Mouse (Mus musculus) CD8-positive naive resting alpha-beta T cell, adult 2 months (primary cell): Measurements from ENCODE around the gene Exo5.

Source experiments
- DNase-seq, 2 experiments: peaks; one replicate each; pipeline ENCODE4 v3.0.0; 2022; ENCODE audit warnings: low read depth in 2 of 2, low spot score in 2 of 2

Exo5 gene

GRCm38 (mm10) chr4:120924554-120925299, at the start of gene Exo5:
Exo5 (minus strand) TSS chr4:120925017.
- DNase-seq: peak; percentile 88 to 94

DNA sequence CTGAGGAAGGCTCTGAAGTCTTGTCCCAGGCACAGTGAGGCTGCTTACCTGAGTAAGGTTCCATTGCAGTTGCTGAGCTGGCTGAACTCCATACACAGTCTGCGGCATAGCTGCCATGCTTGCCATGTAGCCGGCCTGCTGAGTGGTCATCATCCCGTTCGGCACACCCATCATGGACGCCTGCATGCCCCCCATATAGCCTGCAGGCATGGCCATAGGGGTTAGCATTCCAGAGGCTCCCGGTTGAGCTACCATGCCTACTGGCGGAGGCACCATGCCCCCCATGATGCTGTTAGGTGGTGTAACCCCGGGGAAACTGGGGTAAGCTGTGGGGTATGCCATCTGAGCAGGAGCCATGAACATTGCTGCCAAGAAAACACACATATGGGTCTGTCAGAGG, 47.0 kb upstream of the Exo5 start:
- DNase-seq: no peak

- peak in 1 of 2 experiments; percentile 34 for DNase-seq
These were observed 44.7 kb upstream of the Exo5 start for GRCm38 (mm10) chr4:120969382-120970146.

DNA sequence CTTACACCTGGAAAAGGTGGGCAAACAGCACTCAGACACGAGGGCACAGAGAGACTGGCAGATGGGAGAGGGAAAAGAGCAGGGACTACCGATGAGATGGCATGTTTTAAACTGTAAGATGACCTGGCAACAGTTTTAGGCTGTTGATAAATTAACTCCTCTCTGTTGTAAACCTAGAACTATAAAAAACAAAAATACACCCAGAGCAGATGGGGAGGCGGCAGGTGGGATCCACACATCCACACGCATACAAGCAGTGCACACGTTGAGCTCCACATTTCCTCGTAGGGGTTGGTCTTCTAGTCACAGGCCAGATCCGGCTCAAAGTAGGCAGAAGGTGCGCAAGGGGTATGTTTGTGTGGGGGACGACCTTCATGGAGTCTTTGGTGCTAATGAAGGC, 43.7 kb upstream of the Exo5 start:
- DNase-seq: no peak

- DNase-seq: no peak
These were observed 30.8 kb upstream of the Exo5 start for GRCm38 (mm10) chr4:120955586-120955985.

- DNase-seq: no peak
These were observed 28.9 kb upstream of the Exo5 start for GRCm38 (mm10) chr4:120953667-120954066.

DNA sequence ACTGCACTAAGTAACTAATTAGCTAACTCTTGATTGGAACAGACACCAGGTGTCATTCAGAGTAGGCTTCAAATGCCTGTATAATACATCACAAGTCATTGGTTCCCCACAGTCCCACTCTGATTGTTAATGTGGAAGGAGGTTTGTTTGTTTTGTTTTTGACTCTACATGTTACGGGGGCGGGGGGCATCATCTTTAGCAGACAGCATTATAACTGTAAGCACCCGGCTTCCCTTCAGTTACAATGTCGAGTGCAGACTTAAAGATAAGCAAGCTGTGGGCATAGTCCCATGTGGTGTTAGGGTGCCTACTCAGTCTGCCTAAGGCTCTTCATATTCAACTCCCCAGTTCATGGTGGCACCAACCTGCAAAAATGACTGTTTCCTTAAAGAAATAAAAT, 28.2 kb upstream of the Exo5 start:
- no peak for DNase-seq

GRCm38 (mm10) chr4:120952163-120952562, 27.3 kb upstream of the Exo5 start:
- DNase-seq: no peak

GRCm38 (mm10) chr4:120951428-120951973, 26.7 kb upstream of the Exo5 start, which contains the start of gene Zfp69:
Zfp69 (minus strand) TSS chr4:120951699.
- peak; percentile 77 to 81 for DNase-seq

- DNase-seq: no peak
These were observed 26.1 kb upstream of the Exo5 start for GRCm38 (mm10) chr4:120950763-120951427.

DNA sequence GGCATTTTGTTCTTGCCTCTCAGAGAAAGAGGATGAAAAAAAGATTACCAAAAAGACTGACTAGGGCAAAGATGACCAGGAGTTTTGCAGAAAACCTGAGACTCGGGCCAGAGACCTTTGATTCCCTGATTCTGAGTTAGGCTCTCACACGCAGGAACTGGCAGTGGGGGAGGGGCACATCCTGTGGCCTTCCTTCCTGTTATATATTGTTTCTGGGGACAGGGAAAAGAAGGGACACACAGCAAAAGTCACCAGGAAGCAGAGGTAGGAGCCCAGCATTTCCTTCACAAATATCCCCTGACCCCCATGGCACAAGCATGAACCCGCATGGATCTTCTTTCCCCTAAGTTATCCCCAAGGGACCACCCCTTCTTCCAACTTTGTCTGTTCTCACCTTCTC, 24.1 kb upstream of the Exo5 start:
- no peak for DNase-seq

DNA sequence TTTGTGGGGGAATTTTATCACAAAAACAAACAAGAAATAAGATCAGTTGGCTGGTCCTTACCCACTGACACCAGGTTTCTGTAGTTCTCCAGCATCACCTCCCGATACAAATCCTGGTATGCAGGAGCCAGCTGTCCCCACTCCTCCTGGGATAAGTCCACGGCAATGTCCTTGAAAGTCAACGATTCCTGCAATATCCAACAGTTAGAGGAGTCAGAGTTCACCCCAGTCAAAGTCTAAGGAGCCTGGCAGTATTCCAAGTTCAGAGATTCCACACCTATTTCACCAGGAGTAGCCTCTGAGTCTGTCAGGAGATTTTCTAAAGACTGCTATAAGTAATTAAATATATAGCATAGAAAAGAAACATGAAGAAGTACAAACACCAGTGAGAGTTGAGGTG, 10.2 kb upstream of the Exo5 start:
- no peak for DNase-seq

DNA sequence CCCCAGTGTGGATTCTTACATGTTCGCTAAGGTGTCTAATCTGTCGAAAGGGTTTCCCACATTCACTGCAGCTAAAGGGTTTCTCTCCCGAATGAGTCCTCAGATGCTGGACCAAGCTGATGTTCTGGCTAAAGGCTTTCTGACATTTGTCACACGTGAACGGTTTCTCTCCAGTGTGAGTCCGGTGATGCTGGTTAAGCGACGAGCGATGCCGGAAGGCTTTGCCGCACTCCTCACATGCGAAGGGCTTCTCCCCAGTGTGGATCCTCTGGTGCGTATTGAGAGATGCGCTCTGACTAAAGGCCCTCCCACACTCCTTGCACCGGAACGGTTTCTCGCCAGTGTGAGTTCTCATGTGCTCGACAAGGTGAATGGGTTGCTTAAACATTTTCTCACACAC, 5.9 kb upstream of the Exo5 start:
- no peak for DNase-seq

GRCm38 (mm10) chr4:120928686-120929085, 3.9 kb upstream of the Exo5 start:
- DNase-seq: no peak

GRCm38 (mm10) chr4:120925386-120925785, 569 bp upstream of the Exo5 start:
- peak; percentile 30 to 58 for DNase-seq

DNA sequence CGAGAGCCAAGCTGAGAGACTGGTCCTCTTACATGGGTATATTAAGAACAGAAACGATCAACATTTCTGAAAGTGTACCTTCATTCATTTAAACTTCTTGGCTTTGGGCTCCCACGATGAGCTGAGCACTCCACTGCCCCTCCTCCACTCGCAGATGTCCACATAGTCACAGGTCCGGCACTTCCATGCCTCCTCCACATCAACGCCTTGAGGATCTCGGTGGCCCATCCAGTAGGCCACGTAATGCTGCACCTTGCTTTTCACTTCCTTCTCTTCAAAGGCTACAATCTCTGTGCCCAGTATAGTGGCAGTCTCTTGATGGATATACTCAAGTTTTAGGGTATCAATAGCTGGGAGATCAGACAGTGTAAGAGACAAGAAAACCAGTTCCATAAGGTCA, 3.4 kb downstream of the Exo5 start:
- no peak for DNase-seq

GRCm38 (mm10) chr4:120914501-120914900, 10.3 kb downstream of the Exo5 start:
- DNase-seq: no peak

DNA sequence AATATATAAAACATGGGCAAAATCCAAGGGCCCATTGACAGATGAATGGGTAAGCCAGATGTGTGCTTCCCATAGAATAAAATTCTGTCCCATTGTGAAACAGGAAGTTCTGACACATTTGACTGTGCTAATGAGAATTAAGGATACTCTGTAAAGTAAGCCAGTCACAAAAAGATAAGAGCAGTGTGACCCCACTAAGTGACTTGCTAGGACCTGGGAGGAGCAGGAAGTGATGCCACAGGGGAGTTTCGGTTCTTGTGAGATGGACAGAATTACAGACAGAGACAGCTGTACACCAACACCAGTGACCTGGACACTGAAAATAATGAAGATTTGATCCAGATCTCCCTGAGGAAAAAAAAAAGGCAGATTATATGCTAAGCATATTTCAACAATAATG, 11.0 kb downstream of the Exo5 start:
- DNase-seq: no peak

- DNase-seq: no peak
These were observed 11.4 kb downstream of the Exo5 start for GRCm38 (mm10) chr4:120913443-120913842.

DNA sequence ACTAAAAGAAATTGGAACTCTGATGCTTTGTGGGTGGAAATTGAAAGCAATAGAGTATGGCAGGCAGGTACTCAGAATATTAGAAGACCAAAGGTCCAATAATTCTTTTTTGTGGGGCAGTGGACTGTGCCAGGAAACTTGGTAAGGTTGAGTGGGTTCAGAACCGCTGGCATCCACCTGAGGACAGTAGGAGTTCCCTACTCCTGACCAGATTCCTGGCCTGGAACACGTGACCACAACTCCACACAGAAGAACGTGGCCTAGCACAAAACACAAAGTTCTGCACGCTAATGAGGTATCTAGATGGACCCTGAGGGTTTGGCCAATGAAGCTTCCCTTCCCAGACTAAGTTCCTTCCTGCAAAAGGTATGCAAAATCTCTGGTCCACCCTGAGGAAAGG, 12.0 kb downstream of the Exo5 start:
- no peak for DNase-seq

DNA sequence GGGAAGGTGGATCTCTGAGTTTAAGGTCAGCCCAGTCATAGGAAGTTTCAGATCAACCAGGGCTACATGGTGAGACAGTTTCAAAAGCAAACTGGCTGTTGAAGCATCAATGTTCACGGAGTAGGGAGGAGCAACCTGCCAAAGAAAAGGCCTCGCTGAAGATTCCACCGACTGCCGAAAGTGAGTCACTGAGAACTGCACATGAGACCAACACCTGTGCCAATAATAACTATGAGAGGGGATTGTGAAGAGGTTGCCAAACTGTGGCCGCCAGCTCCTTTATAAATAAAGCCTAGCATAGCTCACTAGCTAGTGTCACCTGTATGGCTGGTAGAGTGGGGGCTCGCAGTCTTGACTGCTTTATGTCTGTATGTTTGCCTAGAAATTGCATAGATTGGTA, 13.7 kb downstream of the Exo5 start:
- no peak for DNase-seq
